Mouse (Mus musculus) megakaryocyte-erythroid progenitor cell, adult 5-6 weeks (primary cell): ENCODE measurements around the gene Galk1. TPM values are rescaled to one million over a fixed set of nuclear protein-coding genes. Genes with fewer than 3 reads are reported as not detected.

Source experiments
- ATAC-seq: replicated peaks from 2 replicates; pipeline ENCODE4 v1.8.0; 2016; ENCODE audit warnings: mild to moderate bottlenecking, inconsistent platforms; ENCODE audit not compliant: severe bottlenecking, poor library complexity, low FRiP score, low TSS enrichment
- total RNA-seq, 2 experiments: library from RNA; stranded (forward) in 1 of 2; stranded (reverse) in 1 of 2; fragments of 200-1000, 215-1000 nt in 1 of 2; fragments of >200 nt in 1 of 2; fragmentation: Nextera tagmentation in 1 of 2; gene quantifications; 2 replicates each; pipeline ENCODE4 v1.2.3; 2014 to 2017

Gene Galk1
- total RNA-seq (2014; fragmentation: Nextera tagmentation) (31.7 and 35.1 TPM in 2 replicates), total RNA-seq (2017) (29.7 and 39.5 TPM in 2 replicates)

- ATAC-seq, result peak; percentile 73
Observed at GRCm38 (mm10) chr11:116012262-116012947, at the start of gene Galk1. Gene Galk1, minus strand, starts transcription at chr11:116012719.

DNA sequence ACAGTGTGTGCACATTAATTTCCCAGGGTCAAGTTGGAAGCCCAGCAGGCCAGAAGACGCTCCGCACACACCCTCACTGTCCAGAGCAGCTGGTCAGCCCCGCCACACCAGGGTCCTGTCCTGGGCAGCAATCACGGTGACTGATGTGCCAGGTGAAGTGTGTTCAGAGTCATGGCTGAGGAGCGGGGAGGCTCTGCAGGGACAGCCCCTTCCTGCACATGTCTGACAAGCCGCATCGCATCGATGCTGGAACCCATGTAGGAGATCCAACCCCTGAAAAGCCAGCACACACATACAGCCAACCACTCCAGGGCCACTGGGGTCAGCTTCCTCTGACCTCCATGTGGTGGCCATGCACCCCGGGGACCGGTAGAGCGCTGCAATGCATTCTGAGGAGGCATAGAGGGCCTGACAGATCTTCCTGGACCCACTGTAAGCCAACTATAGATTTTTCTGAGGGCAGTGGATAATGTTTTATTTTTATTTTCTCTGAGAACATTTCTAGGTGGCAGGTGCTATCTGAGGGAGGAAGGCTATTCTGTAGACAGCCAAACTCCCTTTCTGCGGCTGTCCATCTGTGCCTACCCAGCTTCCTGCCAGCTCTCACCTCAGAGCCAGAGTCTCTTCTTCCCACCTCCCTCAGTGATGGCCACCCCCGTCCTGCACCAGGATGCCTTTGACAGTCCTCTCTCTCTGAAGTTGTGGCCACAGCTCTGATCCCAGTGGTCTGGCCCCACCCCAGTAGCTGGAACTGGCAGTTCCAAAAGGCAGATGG is 49.3 kb upstream of the Galk1 start:
- no peak for ATAC-seq

GRCm38 (mm10) chr11:116060596-116060995 is 48.1 kb upstream of the Galk1 start:
- ATAC-seq, result no peak

DNA sequence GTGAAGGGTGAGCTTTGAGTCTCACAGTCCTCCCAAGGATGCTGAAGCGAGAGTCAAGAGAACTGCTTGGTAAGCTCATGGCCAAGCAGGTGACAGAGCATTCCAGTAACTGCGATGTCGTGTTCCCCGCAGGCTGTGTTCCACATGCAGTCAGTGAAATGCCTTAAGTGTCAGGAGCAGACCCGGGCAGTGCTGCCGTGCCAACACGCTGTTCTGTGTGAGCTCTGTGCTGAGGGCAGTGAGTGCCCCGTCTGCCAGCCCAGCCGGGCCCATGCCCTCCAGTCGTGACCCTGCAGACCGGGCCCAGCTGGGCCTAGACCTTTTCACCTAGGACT is 47.1 kb upstream of the Galk1 start:
- ATAC-seq, result no peak

- ATAC-seq, result no peak
Observed at GRCm38 (mm10) chr11:116058868-116059690, 46.6 kb upstream of the Galk1 start.

GRCm38 (mm10) chr11:116058022-116058614 is 45.6 kb upstream of the Galk1 start:
- ATAC-seq, result no peak

DNA sequence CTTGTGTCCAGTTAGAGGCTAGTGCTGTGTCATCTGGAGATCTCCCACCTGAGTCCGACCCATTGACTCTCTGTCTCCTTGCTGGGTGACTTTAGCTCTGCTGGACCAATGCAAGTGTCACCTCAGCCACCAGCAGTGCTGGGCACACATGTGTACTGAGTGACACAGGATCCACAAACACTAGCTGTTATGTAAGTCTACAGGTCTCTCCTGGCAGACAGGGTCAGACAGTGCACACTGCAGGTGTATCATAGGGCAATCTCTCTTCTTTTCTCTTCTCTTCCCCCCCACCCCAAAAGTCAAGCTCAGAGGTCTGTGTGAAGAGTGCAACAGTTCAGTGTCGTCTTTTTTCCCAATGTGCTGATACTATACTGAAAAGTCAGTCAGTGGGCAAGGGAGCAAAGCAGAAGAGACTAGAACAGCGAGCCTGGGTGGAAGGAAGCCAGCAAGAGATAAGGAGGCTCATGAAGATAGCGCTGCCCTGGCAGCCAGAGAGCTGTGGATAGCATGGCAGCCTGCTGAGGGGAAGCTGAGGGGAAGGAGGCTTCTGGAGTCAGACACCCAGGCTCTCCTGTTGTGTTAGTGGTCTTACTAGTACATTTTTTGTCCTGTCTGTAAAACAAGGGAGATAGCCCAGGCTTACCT is 44.8 kb upstream of the Galk1 start:
- peak; percentile 64 for ATAC-seq

- ATAC-seq, result peak; percentile 41
Observed at GRCm38 (mm10) chr11:116055873-116056272, 43.4 kb upstream of the Galk1 start.

DNA sequence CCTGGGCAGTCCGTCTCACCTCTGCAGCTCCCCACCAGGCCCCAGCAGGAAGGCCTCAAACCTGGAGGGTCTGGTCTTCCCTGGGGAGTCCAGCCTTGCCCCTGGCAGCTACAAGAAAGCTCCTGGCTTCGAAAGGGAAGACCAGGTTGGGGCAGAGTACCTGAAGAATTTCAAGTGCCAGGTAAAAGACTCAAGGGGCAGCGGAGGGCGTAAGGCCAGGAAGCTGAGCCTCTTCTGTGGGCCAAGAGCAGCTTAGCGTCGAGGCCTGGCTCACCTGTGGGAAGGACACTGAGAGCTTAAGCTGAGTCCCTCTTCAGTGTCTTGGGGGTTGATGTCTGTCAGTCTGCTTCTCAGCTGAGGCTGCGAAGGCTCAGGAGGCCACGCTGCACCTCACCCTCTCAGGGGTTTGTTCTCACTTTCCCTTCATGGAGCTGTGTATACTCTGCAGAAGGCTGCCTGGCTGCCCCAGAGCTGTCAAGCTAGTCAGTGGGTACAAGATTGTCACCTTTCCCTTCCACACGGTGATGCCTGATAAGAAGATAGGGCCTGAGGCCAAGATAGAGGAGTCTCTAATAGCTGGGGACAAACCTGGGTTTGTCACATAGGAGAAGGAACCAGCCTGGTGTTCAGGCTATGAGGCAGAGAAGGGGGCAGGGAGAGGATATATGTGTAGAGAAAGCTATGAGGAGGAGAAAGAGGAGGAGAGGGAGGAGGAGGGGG is 41.2 kb upstream of the Galk1 start:
- ATAC-seq, result peak; percentile 31

- no peak for ATAC-seq
Observed at GRCm38 (mm10) chr11:116050196-116050595, 37.7 kb upstream of the Galk1 start.

DNA sequence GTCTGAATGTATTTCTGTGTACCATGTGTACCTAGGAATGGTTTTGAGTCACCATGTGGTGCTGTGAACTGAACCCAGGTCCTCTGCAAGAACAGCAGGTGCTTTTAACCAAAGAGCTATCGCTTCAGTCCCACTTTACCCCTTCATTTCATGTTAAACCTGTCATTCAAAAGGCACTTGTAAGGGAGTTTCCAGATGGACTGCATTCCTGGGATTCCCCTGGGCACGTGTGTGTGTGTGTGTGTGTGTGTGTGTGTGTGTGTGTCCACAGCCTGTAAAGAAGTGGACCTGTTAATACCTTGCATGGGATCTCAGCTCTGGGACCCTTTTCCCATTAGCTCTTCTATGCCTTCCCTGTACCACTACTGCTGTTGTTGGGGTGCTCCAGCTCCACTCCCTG is 37.1 kb upstream of the Galk1 start:
- ATAC-seq, result no peak

- no peak for ATAC-seq
Observed at GRCm38 (mm10) chr11:116045173-116045572, 32.7 kb upstream of the Galk1 start.

- ATAC-seq, result no peak
Observed at GRCm38 (mm10) chr11:116043286-116043685, 30.8 kb upstream of the Galk1 start.

- no peak for ATAC-seq
Observed at GRCm38 (mm10) chr11:116042372-116043138, 30.0 kb upstream of the Galk1 start.

GRCm38 (mm10) chr11:116041833-116042232 is 29.3 kb upstream of the Galk1 start:
- ATAC-seq, result no peak

GRCm38 (mm10) chr11:116040593-116040992 is 28.1 kb upstream of the Galk1 start:
- ATAC-seq, result no peak

GRCm38 (mm10) chr11:116037826-116038225 is 25.3 kb upstream of the Galk1 start:
- ATAC-seq, result no peak

GRCm38 (mm10) chr11:116036671-116037070 is 24.2 kb upstream of the Galk1 start:
- no peak for ATAC-seq
